Mouse (Mus musculus) liver, adult 2 months (tissue): ENCODE measurements at regions not wholly inside any gene's neighbourhood (a gene's known extent, or its start where the extent isn't known, plus 50 kb on each side); places are given as distances from the start of the nearest gene placed in this dataset.

Experiments used
- DNase-seq: peaks from one replicate; pipeline ENCODE4 v3.0.0-alpha.2; 2011; ENCODE audit warnings: low read depth, low spot score; ENCODE audit errors: extremely low read depth
- H3K27ac ChIP-seq: fragments of 200-500 bp; replicated peaks from 2 replicates; pipeline ENCODE4 v1.5.1; 2012; ENCODE audit warnings: low read depth, mild to moderate bottlenecking, control low read depth, inconsistent platforms, low read length; ENCODE audit not compliant: insufficient read depth
- H3K27me3 ChIP-seq: fragments of 200-500 bp; 2 replicates; pipeline ENCODE4 v1.6.1; 2012; ENCODE audit warnings: mild to moderate bottlenecking, moderate library complexity, low read length, inconsistent platforms; ENCODE audit not compliant: control insufficient read depth, insufficient read depth
- H3K36me3 ChIP-seq: fragments of 200-500 bp; 2 replicates; pipeline ENCODE4 v1.6.1; 2012; ENCODE audit warnings: low read length, inconsistent platforms; ENCODE audit not compliant: control insufficient read depth, insufficient read depth
- H3K4me1 ChIP-seq: fragments of 200-500 bp; 2 replicates; pipeline ENCODE4 v1.6.1; 2011; ENCODE audit warnings: low read length; ENCODE audit not compliant: control insufficient read depth, insufficient read depth
- H3K4me3 ChIP-seq: fragments of 200-500 bp; 2 replicates; pipeline ENCODE4 v1.5.1; 2011; ENCODE audit warnings: low read depth, mild to moderate bottlenecking, control low read depth, low read length, moderate library complexity; ENCODE audit not compliant: insufficient read depth
- H3K79me2 ChIP-seq: fragments of 200-500 bp; 2 replicates; pipeline ENCODE4 v1.6.1; 2012; ENCODE audit warnings: inconsistent platforms, mild to moderate bottlenecking, low read length, moderate library complexity; ENCODE audit not compliant: control insufficient read depth, insufficient read depth
- H3K9ac ChIP-seq: fragments of 200-500 bp; 2 replicates; pipeline ENCODE4 v1.6.1; 2012; ENCODE audit warnings: low read depth, mild to moderate bottlenecking, control low read depth, inconsistent platforms, low read length
- CTCF ChIP-seq: fragments of 200-500 bp; IDR thresholded peaks from 2 replicates; pipeline ENCODE4 v1.5.1; 2011; ENCODE audit warnings: low read depth, low read length, control low read depth
- POLR2A ChIP-seq: fragments of 200-500 bp; IDR thresholded peaks from 2 replicates; pipeline ENCODE4 v1.6.1; 2011; ENCODE audit warnings: low read length, control low read depth; ENCODE audit not compliant: insufficient read depth; ENCODE audit errors: extremely low read depth
- WGBS: fragments of 180-500 bp; shearing (Covaris S2); methylation state at CpG from one replicate; pipeline ENCODE4 v1.1.7; 2018; 5-methylcytosine and 5-hydroxymethylcytosine counted together

GRCm38 (mm10) chr9:52359416-52359815, 191.0 kb upstream of the Zc3h12c start:
- Histone ChIP-seq H3K9ac (no peak overlapping the region), H3K27me3 (no peaks in the 10 kb centered on the region), H3K36me3 (no peaks in the 10 kb centered on the region), H3K79me2 (no peaks in the 10 kb centered on the region), H3K4me3 (no peak overlapping the region), H3K4me1 (no peaks in the 10 kb centered on the region), H3K27ac (no peak overlapping the region)
- no peak for DNase-seq
- WGBS, result 64% methylated on average over 3 of the region's 3 CpGs
- TF ChIP-seq CTCF (no peak), POLR2A (no peak)

- no peaks in the 10 kb centered on the region for H3K4me1 ChIP-seq
- no peaks in the 10 kb centered on the region for H3K27me3 ChIP-seq
- H3K79me2 ChIP-seq, result no peaks in the 10 kb centered on the region
- WGBS, result 76% methylated on average over 3 of the region's 3 CpGs
- H3K36me3 ChIP-seq, result no peaks in the 10 kb centered on the region
- no peak for DNase-seq
- H3K9ac ChIP-seq, result no peak overlapping the region
- no peak overlapping the region for H3K4me3 ChIP-seq
- H3K27ac ChIP-seq, result no peak overlapping the region
- TF ChIP-seq POLR2A (no peak), CTCF (no peak)
Measured at GRCm38 (mm10) chr9:52356549-52356948, 188.2 kb upstream of the Zc3h12c start.

- no peaks in the 10 kb centered on the region for H3K4me1 ChIP-seq
- no peak for DNase-seq
- H3K4me3 ChIP-seq, result no peak overlapping the region
- H3K36me3 ChIP-seq, result no peaks in the 10 kb centered on the region
- H3K79me2 ChIP-seq, result no peaks in the 10 kb centered on the region
- TF ChIP-seq POLR2A, result no peak
- H3K27me3 ChIP-seq, result no peaks in the 10 kb centered on the region
- no peak overlapping the region for H3K27ac ChIP-seq
- WGBS, result 75% methylated on average over 10 of the region's 10 CpGs
- no peak overlapping the region for H3K9ac ChIP-seq
Measured at GRCm38 (mm10) chr9:52355187-52355982, 187.0 kb upstream of the Zc3h12c start.

- WGBS, result 87% methylated on average over 7 of the region's 7 CpGs
- Histone ChIP-seq H3K27ac (no peak overlapping the region), H3K4me1 (no peaks in the 10 kb centered on the region), H3K4me3 (no peak overlapping the region), H3K36me3 (no peaks in the 10 kb centered on the region), H3K9ac (no peak overlapping the region), H3K79me2 (no peaks in the 10 kb centered on the region), H3K27me3 (no peaks in the 10 kb centered on the region)
- DNase-seq, result no peak
- TF ChIP-seq CTCF (no peak), POLR2A (no peak)
Measured at GRCm38 (mm10) chr9:52348536-52349527, 180.5 kb upstream of the Zc3h12c start.

GRCm38 (mm10) chr9:52344177-52344877, 176.0 kb upstream of the Zc3h12c start:
- H3K36me3 ChIP-seq, result no peaks in the 10 kb centered on the region

More at GRCm38 (mm10) chr9:52344177-52344877, 176.0 kb upstream of the Zc3h12c start:
- H3K27ac ChIP-seq, result no peak overlapping the region
- H3K4me1 ChIP-seq, result no peaks in the 10 kb centered on the region
- no peak for TF ChIP-seq POLR2A
- TF ChIP-seq CTCF, result no peak
- no peak for DNase-seq
- H3K79me2 ChIP-seq, result no peaks in the 10 kb centered on the region
- no peak overlapping the region for H3K9ac ChIP-seq
- 86% methylated on average over 2 of the region's 2 CpGs for WGBS
- H3K27me3 ChIP-seq, result no peaks in the 10 kb centered on the region
- no peak overlapping the region for H3K4me3 ChIP-seq
